Mouse (Mus musculus) C2C12 (cell line): ENCODE results near the gene Hoxb5.

Source experiments
- CEBPB ChIP-seq: IDR thresholded peaks from one replicate; pipeline ENCODE4 v1.6.1; 2011; ENCODE audit warnings: low read depth, mild to moderate bottlenecking, control low read depth, moderate library complexity
- CTCF ChIP-seq: IDR thresholded peaks from one replicate; pipeline ENCODE4 v1.5.1; 2011; ENCODE audit not compliant: control insufficient read depth, insufficient read depth, insufficient read length
- FOSL1 ChIP-seq: IDR thresholded peaks from one replicate; pipeline ENCODE4 v1.8.0; 2011; ENCODE audit warnings: mild to moderate bottlenecking, low read length; ENCODE audit not compliant: poor library complexity, insufficient read depth, severe bottlenecking
- MYOD1 ChIP-seq: IDR thresholded peaks from one replicate; pipeline ENCODE4 v1.6.1; 2011; ENCODE audit warnings: low read depth; ENCODE audit not compliant: control insufficient read depth, insufficient read length
- MYOG ChIP-seq: IDR thresholded peaks from one replicate; pipeline ENCODE4 v1.6.1; 2011; ENCODE audit not compliant: control insufficient read depth, insufficient read length; ENCODE audit errors: extremely low read depth
- USF1 ChIP-seq: IDR thresholded peaks from one replicate; pipeline ENCODE4 v1.6.1; 2011; ENCODE audit warnings: low read depth, mild to moderate bottlenecking, control low read depth, moderate library complexity

DNA sequence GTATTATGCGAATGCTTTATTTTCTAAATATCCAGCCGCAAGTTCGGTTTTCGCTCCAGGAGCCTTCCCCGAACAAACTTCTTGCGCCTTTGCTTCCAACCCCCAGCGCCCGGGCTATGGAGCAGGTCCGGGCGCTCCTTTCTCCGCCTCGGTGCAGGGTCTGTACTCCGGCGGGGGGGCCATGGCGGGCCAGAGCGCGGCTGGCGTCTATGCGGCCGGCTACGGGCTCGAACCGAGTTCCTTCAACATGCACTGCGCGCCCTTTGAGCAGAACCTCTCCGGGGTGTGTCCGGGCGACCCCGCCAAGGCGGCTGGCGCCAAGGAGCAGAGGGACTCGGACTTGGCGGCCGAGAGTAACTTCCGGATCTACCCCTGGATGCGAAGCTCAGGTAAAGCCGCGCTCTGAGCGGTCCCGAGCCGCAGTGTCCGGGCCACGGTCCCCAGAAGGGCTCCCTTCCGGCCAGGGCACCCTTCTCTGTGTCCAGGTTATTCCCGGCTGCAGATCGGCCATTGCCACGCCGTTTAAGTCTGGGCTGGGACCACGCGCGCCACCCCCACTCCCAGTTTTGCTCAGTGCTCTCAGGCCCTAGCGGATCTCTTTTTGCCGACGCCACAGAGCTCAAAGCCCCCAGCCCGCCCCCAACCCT lies 16.3 kb upstream of the Hoxb5 start:
- TF ChIP-seq CTCF, result no peak
- no peak for TF ChIP-seq MYOD1
- no peak for TF ChIP-seq CEBPB
- TF ChIP-seq USF1, result no peak
- TF ChIP-seq MYOG, result no peak
- TF ChIP-seq FOSL1, result no peak
